Mouse (Mus musculus): Measurements from ENCODE around the gene Nckap5l.
"Not testable (repeated sequence)": the region's sequence is repeated elsewhere in the genome, so short reads cannot be mapped to it uniquely, and the experiment has no call there.

The Nckap5l gene

DNA sequence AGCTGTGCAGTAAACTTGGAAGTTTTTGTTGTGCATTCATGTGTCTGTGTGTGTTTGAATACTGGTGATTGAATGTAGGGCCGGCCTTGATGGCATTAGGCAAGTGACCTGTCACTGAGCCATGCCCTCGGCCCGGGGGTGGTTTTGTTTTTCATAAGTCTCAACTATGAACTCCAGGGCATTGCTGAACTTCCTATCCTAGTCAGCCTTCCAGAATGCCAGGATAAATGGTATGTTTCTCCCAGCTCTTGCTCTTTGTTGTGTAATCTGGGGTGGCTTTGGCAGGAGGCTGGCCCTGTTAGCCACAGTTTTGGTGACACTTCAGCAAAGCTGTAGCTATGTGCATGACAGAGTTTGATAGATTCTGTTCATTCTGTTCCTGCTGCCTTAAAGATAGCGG is 60.7 kb downstream of the Nckap5l start:
- DNase-seq (ENCODE audit: low read depth, low spot score), result no peak

DNA sequence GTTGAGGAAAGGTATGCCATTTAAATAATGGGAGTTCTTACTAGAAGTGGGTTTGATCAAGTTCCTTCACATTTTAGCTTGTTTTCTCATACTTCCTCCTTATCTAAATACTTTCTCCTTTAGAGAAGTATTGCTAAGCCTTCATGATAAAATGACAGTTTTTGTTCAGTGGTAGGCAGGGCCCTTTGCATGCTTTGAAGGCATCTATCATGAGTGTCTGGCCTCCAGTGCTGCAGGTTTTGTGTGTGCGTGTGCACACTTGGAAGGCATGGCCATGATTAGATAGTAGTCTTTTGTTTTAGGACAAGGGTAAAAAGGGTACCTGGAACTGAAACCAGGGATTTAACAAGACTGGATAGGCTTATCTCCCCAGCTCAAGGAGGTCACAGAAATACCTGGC is 61.1 kb downstream of the Nckap5l start:
- no peak for DNase-seq (ENCODE audit: low read depth, low spot score)

DNA sequence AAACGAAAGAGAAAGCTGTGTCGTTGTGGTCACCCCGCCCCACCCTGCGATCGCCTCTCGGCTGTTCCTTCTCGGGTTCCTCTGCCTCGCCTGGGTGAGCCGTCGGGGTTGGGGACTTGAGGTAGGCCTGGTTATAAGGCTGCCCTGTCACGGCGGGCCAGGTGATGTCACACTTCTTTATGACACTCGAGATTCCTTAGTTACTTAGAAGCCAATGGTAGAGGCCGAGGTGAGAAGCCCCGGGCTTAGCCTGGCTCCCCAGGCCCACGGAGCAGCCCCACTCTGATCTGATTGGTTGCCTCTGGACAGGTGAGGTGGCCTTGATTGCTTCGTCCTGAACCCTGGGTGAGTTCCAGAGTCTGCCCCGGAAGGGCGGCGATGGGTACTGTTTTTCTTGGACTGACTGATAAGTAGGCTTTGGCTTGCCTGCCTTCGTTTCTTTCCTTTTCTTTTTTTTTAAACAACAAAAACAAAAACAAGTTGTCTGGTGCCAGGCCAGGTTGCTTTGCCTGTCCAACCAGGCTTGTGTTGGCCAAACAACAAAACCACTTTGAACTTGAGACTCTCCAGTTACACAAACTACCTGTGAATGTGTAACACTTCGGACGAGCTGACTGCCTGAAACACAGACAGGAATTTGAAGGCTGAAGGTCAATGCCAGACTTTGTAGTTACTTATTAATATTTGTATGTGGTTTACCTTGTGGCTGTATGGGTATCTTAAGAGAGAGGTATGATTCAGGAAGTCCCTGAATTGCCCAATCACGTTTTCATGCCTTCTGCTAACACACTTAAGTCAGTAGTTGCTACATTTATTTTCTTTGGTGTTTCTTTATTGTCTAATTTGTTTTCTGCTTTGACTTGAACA is 63.9 kb downstream of the Nckap5l start:
- no peak for DNase-seq (ENCODE audit: low read depth, low spot score)

DNA sequence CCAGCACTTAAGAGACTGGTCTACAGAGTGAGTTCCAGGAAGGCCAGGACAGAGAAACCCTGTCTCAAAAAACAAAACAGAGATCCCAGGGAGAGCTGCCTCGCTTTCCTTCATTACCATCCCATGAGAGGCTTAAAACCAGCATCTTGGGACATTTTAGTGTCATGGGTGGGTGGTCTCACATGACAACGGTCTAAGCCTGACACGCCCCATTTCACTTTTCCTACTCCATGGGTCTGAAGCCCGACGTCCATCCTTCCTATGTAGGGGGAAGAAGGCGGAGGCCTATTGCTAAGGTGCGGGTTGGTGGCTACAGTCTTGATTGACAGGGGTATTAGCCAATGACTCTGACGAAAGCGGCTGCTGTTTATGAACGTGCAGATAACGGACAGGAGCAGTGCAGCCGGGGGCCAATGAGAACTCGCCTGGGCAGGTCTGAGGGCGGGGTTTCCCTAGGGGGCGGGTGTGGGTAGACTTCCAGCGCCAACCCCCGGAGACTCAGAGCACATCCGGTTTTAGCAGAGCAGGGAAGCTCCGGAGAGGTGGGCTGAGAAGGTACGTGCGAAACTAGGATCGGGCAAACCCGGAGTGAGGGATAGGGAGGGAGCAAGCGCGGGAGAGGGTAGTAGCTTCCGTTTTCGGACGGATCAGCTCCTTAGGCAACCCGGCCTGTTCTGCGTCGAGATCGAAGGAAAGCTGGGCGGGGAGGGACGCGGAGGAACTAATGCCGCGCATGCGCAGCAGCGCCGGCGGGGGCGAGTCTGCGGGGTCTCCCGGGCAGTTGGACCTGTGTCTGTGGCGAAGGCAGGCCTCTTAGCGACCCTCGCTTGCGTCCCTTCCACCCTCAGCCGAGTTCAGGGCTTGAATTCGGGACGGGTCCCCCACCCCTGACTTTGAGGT is 64.8 kb downstream of the Nckap5l start, which contains the start of gene Tmbim6:
Gene Tmbim6, plus strand, starts transcription at position 397 of the 900 bp plus-strand sequence.
- DNase-seq (ENCODE audit: low read depth, low spot score), result peak; percentile 100

DNA sequence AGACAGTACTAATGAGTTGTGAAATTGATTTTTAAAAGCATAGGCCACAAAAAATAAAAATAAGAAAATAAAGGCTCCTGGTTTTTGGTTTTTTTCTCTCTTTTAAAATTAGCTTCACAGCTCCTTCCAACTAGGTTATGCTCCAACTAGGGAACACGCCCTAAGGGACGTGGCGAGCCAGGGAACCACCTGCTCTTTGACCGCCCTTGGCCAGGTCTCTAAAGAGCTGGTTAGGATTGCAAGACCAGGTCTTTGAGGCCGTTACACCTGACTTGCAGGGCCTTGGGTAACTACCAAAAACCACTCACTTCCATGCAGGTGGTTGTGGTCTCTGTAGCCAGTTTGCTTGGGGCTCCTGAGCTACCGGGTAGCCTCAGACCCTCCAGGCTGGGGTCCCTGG is 65.6 kb downstream of the Nckap5l start:
- DNase-seq (ENCODE audit: low read depth, low spot score), result no peak

DNA sequence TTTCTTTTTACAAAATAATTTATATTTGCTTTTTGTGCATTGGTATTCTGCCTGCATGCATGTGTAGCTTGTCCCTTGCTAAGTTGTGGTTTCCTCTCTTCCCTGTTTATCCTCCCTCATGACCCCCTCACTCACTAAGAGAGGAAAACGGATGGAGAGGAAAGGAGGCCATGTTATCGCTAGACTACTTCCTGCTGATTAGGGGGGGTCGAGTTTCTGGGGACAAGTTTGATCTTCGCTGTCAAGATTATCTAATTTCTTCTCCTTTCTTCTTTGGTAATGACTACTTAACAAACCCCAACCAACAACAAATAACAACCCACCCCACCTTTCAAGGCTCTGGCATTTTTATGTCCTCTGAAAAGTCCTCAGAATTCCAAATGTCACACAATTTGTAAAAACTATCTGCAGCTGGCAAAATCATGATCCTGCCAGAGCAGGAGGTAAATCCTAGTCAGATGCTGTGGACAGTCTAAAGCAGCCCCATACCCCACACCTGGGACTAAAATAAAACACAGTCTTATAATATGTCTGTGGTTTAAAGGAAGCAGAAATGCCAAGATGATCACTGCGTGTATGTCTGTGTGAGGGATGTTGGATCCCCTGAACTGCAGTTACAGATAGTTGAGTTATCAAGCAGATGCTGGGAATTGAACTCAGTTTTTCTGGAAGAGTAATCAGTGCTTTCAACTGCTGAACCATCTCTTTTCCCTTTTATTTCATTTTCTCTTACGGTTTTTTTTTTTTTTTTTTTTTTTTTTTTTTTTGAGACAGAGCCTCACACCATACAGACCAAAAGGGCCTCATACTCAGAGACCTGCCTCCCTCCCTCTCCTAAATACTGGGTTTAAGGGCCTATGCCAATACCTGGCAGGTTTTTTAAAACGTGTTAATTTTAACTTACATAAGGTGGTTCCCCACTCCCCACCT is 66.8 kb downstream of the Nckap5l start:
- DNase-seq (ENCODE audit: low read depth, low spot score), result no peak

DNA sequence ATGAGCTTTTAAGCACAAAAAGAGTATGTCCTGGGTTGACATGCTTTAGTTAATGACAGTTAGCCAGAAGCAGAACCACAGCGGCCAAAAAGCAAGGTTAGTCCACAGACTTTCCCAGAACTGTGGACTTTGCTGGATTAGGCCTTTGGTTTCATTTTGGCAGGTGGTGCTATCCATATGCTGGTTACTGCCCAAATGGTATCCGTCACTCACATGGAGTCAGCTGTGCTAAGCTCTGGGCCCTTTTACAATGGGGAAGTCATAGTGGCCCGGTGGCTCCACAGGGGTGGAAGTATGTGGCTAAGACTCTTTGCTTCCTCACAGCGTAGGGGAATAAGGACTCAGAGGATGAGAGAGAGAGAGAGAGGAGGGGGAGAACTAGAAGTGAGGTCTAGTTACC is 69.6 kb downstream of the Nckap5l start:
- DNase-seq (ENCODE audit: low read depth, low spot score), result no peak

DNA sequence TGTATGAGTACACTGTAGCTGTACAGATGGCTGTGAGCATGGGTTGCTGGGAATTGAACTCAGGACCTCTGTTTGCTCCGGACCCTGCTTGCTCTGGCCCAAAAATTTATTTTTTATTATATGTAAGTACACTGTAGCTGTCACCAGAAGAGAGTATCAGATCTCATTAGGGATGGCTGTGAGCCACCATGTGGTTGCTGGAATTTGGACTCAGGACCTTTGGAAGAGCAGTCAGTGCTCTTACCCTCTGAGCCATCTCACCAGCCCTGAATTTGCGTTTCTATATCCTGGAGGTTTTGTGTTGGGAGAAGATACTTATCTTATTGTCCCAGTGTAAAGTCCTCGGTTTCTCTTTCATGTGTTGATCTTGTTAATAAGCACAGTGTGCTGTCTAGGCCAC is 70.8 kb downstream of the Nckap5l start:
- DNase-seq (ENCODE audit: low read depth, low spot score), result no peak

DNA sequence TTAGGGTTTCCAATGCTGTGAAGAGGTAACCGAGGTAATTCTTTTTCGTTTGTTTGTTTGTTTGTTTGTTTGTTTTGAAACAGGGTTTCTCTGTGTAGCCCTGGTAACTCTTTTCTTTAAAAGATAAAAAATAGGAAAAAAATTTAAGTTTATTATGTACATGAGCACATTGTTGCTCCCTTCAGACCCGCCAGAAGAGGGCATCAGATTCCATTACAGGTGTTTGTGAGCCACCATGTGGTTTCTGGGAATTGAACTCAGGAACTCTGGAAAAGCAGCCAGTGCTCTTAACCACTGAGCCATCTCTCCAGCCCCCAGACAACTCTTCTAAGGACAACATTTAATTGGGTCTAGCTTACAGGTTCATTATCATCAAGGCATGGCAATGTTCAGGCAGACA is 71.4 kb downstream of the Nckap5l start:
- DNase-seq (ENCODE audit: low read depth, low spot score), result not testable (repeated sequence)

DNA sequence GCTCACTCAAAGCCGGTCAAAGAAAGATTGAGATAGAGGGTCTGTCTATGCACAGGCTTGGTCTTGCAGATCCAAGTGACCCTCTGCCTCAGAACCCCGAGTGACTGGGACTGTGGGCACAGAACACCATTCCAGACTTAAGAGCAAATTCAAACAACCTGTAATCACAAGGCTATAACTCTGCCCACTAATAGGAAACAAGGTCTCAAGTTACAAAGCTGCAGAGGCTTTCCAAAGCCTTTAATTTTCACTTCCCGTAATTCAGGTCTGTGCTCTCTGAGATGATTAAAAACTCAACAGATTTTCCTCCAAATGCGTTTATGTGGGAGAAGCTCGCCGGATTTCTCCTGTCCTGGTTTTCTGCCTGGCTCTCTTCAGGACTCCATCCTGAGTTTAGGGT is 73.5 kb downstream of the Nckap5l start:
- peak; percentile 10 for DNase-seq (ENCODE audit: low read depth, low spot score)

DNA sequence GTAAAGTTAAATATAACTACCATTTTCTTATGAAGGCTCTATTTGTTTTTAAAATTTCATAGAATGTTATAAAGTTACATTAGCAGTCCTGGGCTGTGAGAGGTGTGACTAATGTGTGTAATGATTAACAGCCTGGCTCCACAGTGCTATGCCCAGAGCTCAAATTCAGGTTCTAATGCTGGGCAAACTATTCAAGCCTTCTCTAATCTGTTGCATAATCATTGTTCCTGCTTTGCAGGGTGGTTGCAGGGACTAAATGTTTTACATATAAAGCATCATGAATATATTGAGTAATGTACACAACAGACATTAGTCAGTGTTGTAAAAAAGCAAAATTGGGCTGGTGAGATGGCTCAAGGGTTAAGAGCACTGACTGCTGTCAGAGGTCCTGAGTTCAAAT is 74.7 kb downstream of the Nckap5l start:
- DNase-seq (ENCODE audit: low read depth, low spot score), result no peak

DNA sequence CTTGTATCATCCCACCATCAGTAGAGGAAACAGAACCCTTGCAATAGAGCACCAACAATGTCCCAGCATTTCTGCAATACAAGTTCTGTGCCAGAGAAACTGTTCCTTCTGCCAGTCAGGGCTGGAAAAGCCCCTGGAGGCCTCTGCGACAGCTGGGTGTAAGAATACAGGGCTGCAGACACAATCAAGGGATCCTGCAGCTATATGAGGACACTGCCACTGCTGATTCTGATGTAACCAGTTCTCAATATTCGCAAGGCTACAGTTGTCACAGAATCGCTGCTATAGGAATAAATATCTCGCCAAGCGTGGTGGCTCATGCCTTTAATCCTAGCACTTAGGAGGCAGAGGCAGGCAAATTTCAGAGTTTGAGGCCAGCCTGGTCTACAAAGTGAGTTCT is 81.3 kb downstream of the Nckap5l start:
- no peak for DNase-seq (ENCODE audit: low read depth, low spot score)

DNA sequence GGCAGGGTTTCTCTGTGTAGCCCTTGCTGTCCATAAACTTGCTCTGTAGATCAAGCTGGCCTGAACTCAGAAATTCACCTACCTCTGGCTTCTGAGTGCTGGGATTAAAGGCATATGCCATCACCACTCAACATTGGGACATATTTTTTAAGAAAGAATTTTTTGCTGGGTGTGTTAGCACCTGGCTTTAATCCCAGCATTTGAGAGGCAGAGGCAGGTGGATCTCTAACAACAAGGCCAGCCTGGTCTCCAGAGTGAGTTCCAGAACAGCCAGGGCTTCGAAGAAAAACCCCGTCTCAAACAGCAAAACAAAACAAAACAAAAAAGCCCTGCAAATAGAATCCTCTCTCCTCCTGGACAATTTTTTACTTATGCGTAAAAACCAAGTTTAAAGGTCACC is 82.0 kb downstream of the Nckap5l start:
- no peak for DNase-seq (ENCODE audit: low read depth, low spot score)

DNA sequence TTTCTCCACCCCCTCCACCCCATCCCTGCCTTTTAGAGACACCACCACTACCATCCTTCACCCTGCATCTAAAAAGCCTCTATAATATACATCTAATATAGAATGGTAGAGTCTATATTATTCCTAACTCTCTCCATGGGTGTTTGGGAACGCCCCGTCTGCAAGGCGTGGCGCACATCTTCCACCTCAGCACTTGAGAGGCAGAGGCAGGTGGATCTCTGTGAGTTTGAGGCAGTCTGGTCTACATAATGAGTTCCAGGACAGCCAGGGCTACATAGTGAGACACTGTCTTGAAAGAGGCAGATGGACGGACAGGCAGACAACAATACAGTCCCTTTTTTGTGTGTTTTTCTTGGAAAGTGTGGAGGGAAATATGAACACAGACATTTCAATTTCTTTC is 82.5 kb downstream of the Nckap5l start:
- no peak for DNase-seq (ENCODE audit: low read depth, low spot score)

DNA sequence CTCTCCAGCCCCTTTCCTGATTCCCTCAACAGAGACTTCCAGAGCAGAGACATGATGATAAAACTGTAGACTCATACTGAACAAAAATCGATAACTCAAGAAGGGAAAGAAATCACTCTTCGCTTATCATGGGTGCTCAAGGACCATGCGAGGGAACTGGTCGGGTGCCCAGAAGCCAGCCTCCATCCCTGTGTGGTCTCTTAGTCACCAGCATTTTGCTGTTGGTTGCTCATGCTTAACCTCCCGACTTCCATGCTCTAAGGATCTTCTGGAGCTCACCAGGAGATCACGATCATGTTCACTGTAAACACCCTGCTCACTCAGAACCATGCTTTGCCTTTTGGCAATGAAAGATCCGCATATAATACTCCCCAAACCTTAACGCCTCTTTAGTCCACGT is 84.8 kb downstream of the Nckap5l start:
- DNase-seq (ENCODE audit: low read depth, low spot score), result no peak
